Mouse (Mus musculus) frontal cortex, postnatal 36 days (tissue): ENCODE data around the gene Tanc1.

Experiments used
- DNase-seq, 2 experiments: peaks; one replicate each; pipeline ENCODE4 v3.0.0; 2022; ENCODE audit warnings: low spot score in 2 of 2

The Tanc1 gene

GRCm38 (mm10) chr2:59651801-59652200 is 40.0 kb downstream of the Tanc1 start:
- DNase-seq = no peak

- no peak for DNase-seq
Measured at GRCm38 (mm10) chr2:59652702-59653101, 40.9 kb downstream of the Tanc1 start.

- no peak for DNase-seq
Measured at GRCm38 (mm10) chr2:59653306-59654165, 41.7 kb downstream of the Tanc1 start.

GRCm38 (mm10) chr2:59655471-59655870 is 43.6 kb downstream of the Tanc1 start:
- DNase-seq = no peak

GRCm38 (mm10) chr2:59656680-59657079 is 44.8 kb downstream of the Tanc1 start:
- no peak for DNase-seq

GRCm38 (mm10) chr2:59659686-59660085 is 47.8 kb downstream of the Tanc1 start:
- no peak for DNase-seq

GRCm38 (mm10) chr2:59660891-59661805 is 49.3 kb downstream of the Tanc1 start:
- DNase-seq = no peak

GRCm38 (mm10) chr2:59664803-59665567 is 53.1 kb downstream of the Tanc1 start:
- no peak for DNase-seq

- no peak for DNase-seq
Measured at GRCm38 (mm10) chr2:59666533-59666932, 54.7 kb downstream of the Tanc1 start.

- no peak for DNase-seq
Measured at GRCm38 (mm10) chr2:59670087-59671060, 58.5 kb downstream of the Tanc1 start.

GRCm38 (mm10) chr2:59671671-59672070 is 59.8 kb downstream of the Tanc1 start:
- no peak for DNase-seq

- no peak for DNase-seq
Measured at GRCm38 (mm10) chr2:59672086-59672485, 60.2 kb downstream of the Tanc1 start.

GRCm38 (mm10) chr2:59672686-59673085 is 60.8 kb downstream of the Tanc1 start:
- DNase-seq = no peak

GRCm38 (mm10) chr2:59673351-59673750 is 61.5 kb downstream of the Tanc1 start:
- DNase-seq = no peak

GRCm38 (mm10) chr2:59673877-59674276 is 62.0 kb downstream of the Tanc1 start:
- DNase-seq = no peak

GRCm38 (mm10) chr2:59675270-59675995 is 63.6 kb downstream of the Tanc1 start:
- DNase-seq = no peak

GRCm38 (mm10) chr2:59676041-59676440 is 64.2 kb downstream of the Tanc1 start:
- DNase-seq = no peak

- DNase-seq = no peak
Measured at GRCm38 (mm10) chr2:59676442-59676841, 64.6 kb downstream of the Tanc1 start.

- DNase-seq = no peak
Measured at GRCm38 (mm10) chr2:59679424-59680020, 67.7 kb downstream of the Tanc1 start.

- DNase-seq = no peak
Measured at GRCm38 (mm10) chr2:59680736-59681135, 68.9 kb downstream of the Tanc1 start.
